Comparison of ENCODE assay signal across 14 mouse cellular contexts in genomic region chr6:119177101-119177500, GRCm38 (mm10). TPM values are rescaled to one million over a fixed set of nuclear protein-coding genes. Genes with fewer than 3 reads are reported as not detected.
A peak's percentile ranks its signal among the peaks of the same experiment; 100 is the strongest.
DNase-seq lines count a peak whose midpoint lies in the region; ATAC-seq and TF ChIP-seq lines count a peak whose summit lies in the region.
"Had no signal": no experiment of that assay in that cellular context is flagged by ENCODE, and none has a peak within 500 bp of the region (broad histone marks: within the 10 kb centered on the region; RNA-seq: fewer than 3 reads in every experiment).

No protein-coding gene starts in this region.

- WGBS in heart, embryonic 11.5 days (ENCODE audit: insufficient replicate concordance): 17% methylated on average over 8 of the region's 8 CpGs
- 47% methylated on average over 8 of the region's 8 CpGs for WGBS in midbrain, postnatal 0 days

- no peaks in the 10 kb centered on the region for H3K36me3 ChIP-seq in heart, embryonic 11.5 days (ENCODE audit: control insufficient read depth, insufficient read depth, low read length)
- H3K36me3 ChIP-seq in midbrain, postnatal 0 days (ENCODE audit: insufficient read depth, low read length): no peaks in the 10 kb centered on the region
- H3K36me3 ChIP-seq: liver, embryonic 12.5 days; stomach, embryonic 15.5 days had no signal

- TF ChIP-seq CTCF in midbrain, postnatal 0 days (IDR thresholded peaks at IDR 0.05): no peak

- no peak for DNase-seq in heart, adult 8-10 months (ENCODE audit: low spot score)
- peak; percentile 15 for DNase-seq in kidney, postnatal 14 days
- no peak for DNase-seq in kidney, adult 18-20 months
- DNase-seq in heart, postnatal 4 days: peak; percentile 15
- peak; percentile 8 for DNase-seq in midbrain, postnatal 0 days (ENCODE audit: low spot score)
- no peak for DNase-seq in ovary, postnatal 36 days (ENCODE audit: low spot score)
- DNase-seq: cerebellum, adult 2 months; lung, postnatal 4 days; right cerebral cortex, postnatal 4 days; thymus, postnatal 4 days had no signal

- H3K4me2 ChIP-seq in heart, embryonic 11.5 days: peak overlapping the region; percentile 72
- 0 out of 2 replicates have a peak overlapping the region, but pooled peaks have one; percentile 9 for H3K4me2 ChIP-seq in midbrain, postnatal 0 days (ENCODE audit: low read depth, low read length, poor library complexity, severe bottlenecking)
- H3K4me2 ChIP-seq: stomach, embryonic 15.5 days had no signal

- H3K9me3 ChIP-seq in heart, embryonic 11.5 days (replicated peaks; ENCODE audit: control insufficient read depth, low read length): no peaks in the 10 kb centered on the region
- H3K9me3 ChIP-seq in midbrain, postnatal 0 days (ENCODE audit: low read length): no peaks in the 10 kb centered on the region
- H3K9me3 ChIP-seq: liver, embryonic 12.5 days; stomach, embryonic 15.5 days had no signal

- ATAC-seq in heart, embryonic 11.5 days (replicated peaks; ENCODE audit: insufficient number of reproducible peaks, low FRiP score, low TSS enrichment): no peak
- no peak for ATAC-seq in midbrain, postnatal 0 days (ENCODE audit: low FRiP score)
- ATAC-seq: liver, embryonic 12.5 days had no signal

- no peak overlapping the region for H3K4me3 ChIP-seq in heart, embryonic 11.5 days (ENCODE audit: low read depth, low read length)
- no peak overlapping the region for H3K4me3 ChIP-seq in midbrain, postnatal 0 days (ENCODE audit: low read depth, low read length)
- H3K4me3 ChIP-seq: left cerebral cortex, adult 2 months; stomach, embryonic 15.5 days had no signal

- peak overlapping the region; percentile 12; the same call in 1 of the 2 replicates for H3K27ac ChIP-seq in heart, embryonic 11.5 days (ENCODE audit: low read depth, low read length)
- no peak overlapping the region for H3K27ac ChIP-seq in midbrain, postnatal 0 days (ENCODE audit: low read depth, low read length)
- H3K27ac ChIP-seq: left cerebral cortex, adult 2 months; liver, embryonic 12.5 days; stomach, embryonic 15.5 days had no signal

- H3K27me3 ChIP-seq in heart, embryonic 11.5 days (ENCODE audit: control insufficient read depth, insufficient read depth, low read length): no peaks in the 10 kb centered on the region
- H3K27me3 ChIP-seq in midbrain, postnatal 0 days (ENCODE audit: insufficient read depth, low read length): no peaks in the 10 kb centered on the region
- H3K27me3 ChIP-seq: liver, embryonic 12.5 days; stomach, embryonic 15.5 days had no signal

- peaks cover 54% of the 10 kb centered on the region for H3K4me1 ChIP-seq in heart, embryonic 11.5 days (ENCODE audit: control insufficient read depth, insufficient read depth, low read length)
- H3K4me1 ChIP-seq in midbrain, postnatal 0 days (ENCODE audit: insufficient read depth, low read length): peaks cover 9% of the 10 kb centered on the region; the same call in 1 of the 2 replicates
- H3K4me1 ChIP-seq: stomach, embryonic 15.5 days had no signal

- H3K9ac ChIP-seq in heart, embryonic 11.5 days (ENCODE audit: low read depth, low read length): 0 out of 2 replicates have a peak overlapping the region, but pooled peaks have one; percentile 29
- no peak overlapping the region for H3K9ac ChIP-seq in midbrain, postnatal 0 days (replicated peaks; ENCODE audit: low read length, poor library complexity, severe bottlenecking)
- H3K9ac ChIP-seq: liver, embryonic 12.5 days; stomach, embryonic 15.5 days had no signal

RNA-seq across cellular contexts. Expression of gene Dcp1b, which starts 2.0 kb away (rescaled TPM):
- 6.6 and 6.9 TPM in 2 replicates for polyA plus RNA-seq in heart, embryonic 11.5 days (2014; fragmentation: Nextera tagmentation; extraction: Ambion mirVana)
- total RNA-seq in heart, adult 8-10 months (2022): 1 to 10 TPM; 2.2 to 3.6 (median 2.3) TPM
- 1 to 10 TPM; 4.4 to 4.5 TPM for total RNA-seq in heart, postnatal 4 days (2021)
- 22.6 and 28.1 TPM in 2 replicates for total RNA-seq in midbrain, postnatal 0 days (2014; rRNA removed)
- 11.7 and 12.2 TPM in 2 replicates for polyA plus RNA-seq in midbrain, postnatal 0 days (2015; fragmentation: Nextera tagmentation; extraction: Ambion mirVana)

RNA-seq across cellular contexts. Expression of gene Cacna1c, which starts 19.1 kb away (rescaled TPM):
- polyA plus RNA-seq in heart, embryonic 11.5 days (2014; fragmentation: Nextera tagmentation; extraction: Ambion mirVana): 38.8 and 44.0 TPM in 2 replicates
- 100 to 1,000 TPM; 227 to 263 (median 245) TPM for total RNA-seq in heart, adult 8-10 months (2022)
- 100 to 1,000 TPM; 233 to 249 TPM for total RNA-seq in heart, postnatal 4 days (2021)
- total RNA-seq in midbrain, postnatal 0 days (2014; rRNA removed): 33.9 and 44.3 TPM in 2 replicates
- polyA plus RNA-seq in midbrain, postnatal 0 days (2015; fragmentation: Nextera tagmentation; extraction: Ambion mirVana): 3.2 and 4.9 TPM in 2 replicates

RNA-seq across cellular contexts. Expression of gene Cacna2d4, which starts 59.2 kb away (rescaled TPM):
- polyA plus RNA-seq in heart, embryonic 11.5 days (2014; fragmentation: Nextera tagmentation; extraction: Ambion mirVana): not detected in 2 replicates
- not detected for total RNA-seq in heart, adult 8-10 months (2022)
- not detected for total RNA-seq in heart, postnatal 4 days (2021)
- 0.77 and 5.1 TPM in 2 replicates for total RNA-seq in midbrain, postnatal 0 days (2014; rRNA removed)
- polyA plus RNA-seq in midbrain, postnatal 0 days (2015; fragmentation: Nextera tagmentation; extraction: Ambion mirVana): 0.74 and 0.90 TPM in 2 replicates

Comparison
In these comparisons a context has a peak if more than half of its experiments do, and no peak if none do; other contexts are left out.
1. DNase-seq: peak in kidney, postnatal 14 days (single experiment), heart, postnatal 4 days (single experiment) and midbrain, postnatal 0 days (single experiment); none in heart, adult 8-10 months (single experiment), kidney, adult 18-20 months (single experiment) and ovary, postnatal 36 days (single experiment).